Mouse (Mus musculus): Measurements from ENCODE around the gene Olfr790. TPM values are rescaled to one million over a fixed set of nuclear protein-coding genes. Genes with fewer than 3 reads are reported as not detected.

Olfr790 gene
- not detected in 2 replicates for polyA plus RNA-seq (2016; fragmentation: Nextera tagmentation; extraction: Ambion mirVana)

- no peaks in the 10 kb centered on the region for H3K27me3 ChIP-seq
- no peak within 1 kb of the TSS for H3K27ac ChIP-seq
- H3K4me3 ChIP-seq (replicated peaks), result no peak within 1 kb of the TSS
- H3K9me3 ChIP-seq, result no peaks in the 10 kb centered on the region
- no peak for ATAC-seq (ENCODE audit: low FRiP score)
- H3K36me3 ChIP-seq (replicated peaks), result no peaks in the 10 kb centered on the region
- H3K4me2 ChIP-seq, result no peak within 1 kb of the TSS
- no peaks in the 10 kb centered on the region for H3K4me1 ChIP-seq
- no peak within 1 kb of the TSS for H3K9ac ChIP-seq
Measured at GRCm38 (mm10) chr10:129498192-129498591, at the start of gene Olfr790. TSS of gene Olfr790 (plus strand) at chr10:129498492.

- H3K9ac ChIP-seq, result no peak within 1 kb of the TSS
- whole genome bisulfite sequencing, result 89% methylated on average over 3 of the region's 3 CpGs
- H3K36me3 ChIP-seq (replicated peaks), result no peaks in the 10 kb centered on the region
- no peak within 1 kb of the TSS for H3K4me3 ChIP-seq (replicated peaks)
- no peak for ATAC-seq (ENCODE audit: low FRiP score)
- H3K27me3 ChIP-seq, result no peaks in the 10 kb centered on the region
- no peaks in the 10 kb centered on the region for H3K4me1 ChIP-seq
- H3K27ac ChIP-seq, result no peak within 1 kb of the TSS
- no peak within 1 kb of the TSS for H3K4me2 ChIP-seq
- H3K9me3 ChIP-seq, result no peaks in the 10 kb centered on the region
Measured at GRCm38 (mm10) chr10:129461562-129461961, 36.7 kb upstream of the Olfr790 start, which contains the start of gene Olfr787. TSS of gene Olfr787 (plus strand) at chr10:129461862.

GRCm38 (mm10) chr10:129470698-129471097 is 27.6 kb upstream of the Olfr790 start, which contains the start of gene Olfr788:
TSS of gene Olfr788 (plus strand) at chr10:129470998.
- no peaks in the 10 kb centered on the region; the same call in 1 of the 2 replicates for H3K4me1 ChIP-seq
- no peak within 1 kb of the TSS for H3K4me3 ChIP-seq (replicated peaks)
- H3K4me2 ChIP-seq, result no peak within 1 kb of the TSS
- H3K9me3 ChIP-seq, result no peaks in the 10 kb centered on the region
- H3K27me3 ChIP-seq, result no peaks in the 10 kb centered on the region
- no peak within 1 kb of the TSS for H3K9ac ChIP-seq
- no peak for ATAC-seq (ENCODE audit: low FRiP score)
- H3K27ac ChIP-seq, result no peak within 1 kb of the TSS
- H3K36me3 ChIP-seq (replicated peaks), result no peaks in the 10 kb centered on the region

GRCm38 (mm10) chr10:129473256-129473655 is 25.0 kb upstream of the Olfr790 start:
- H3K4me1 ChIP-seq, result no peaks in the 10 kb centered on the region; the same call in 1 of the 2 replicates

GRCm38 (mm10) chr10:129473723-129474122 is 24.6 kb upstream of the Olfr790 start:
- no peak overlapping the region for H3K4me2 ChIP-seq
- H3K9me3 ChIP-seq, result no peaks in the 10 kb centered on the region
- no peaks in the 10 kb centered on the region; the same call in 1 of the 2 replicates for H3K4me1 ChIP-seq
- H3K27me3 ChIP-seq, result no peaks in the 10 kb centered on the region
- 0 out of 2 replicates have a peak, but pooled peaks have one; percentile 20 for ATAC-seq (ENCODE audit: low FRiP score)
- no peak overlapping the region for H3K27ac ChIP-seq
- H3K4me3 ChIP-seq (replicated peaks), result no peak overlapping the region
- H3K36me3 ChIP-seq (replicated peaks), result no peaks in the 10 kb centered on the region
- no peak overlapping the region for H3K9ac ChIP-seq

More at GRCm38 (mm10) chr10:129473256-129473655, 25.0 kb upstream of the Olfr790 start:
- no peaks in the 10 kb centered on the region for H3K9me3 ChIP-seq
- no peak for ATAC-seq (ENCODE audit: low FRiP score)
- H3K27me3 ChIP-seq, result no peaks in the 10 kb centered on the region
- no peaks in the 10 kb centered on the region for H3K36me3 ChIP-seq (replicated peaks)
- H3K9ac ChIP-seq, result no peak overlapping the region
- 45% methylated on average over 2 of the region's 2 CpGs for WGBS
- no peak overlapping the region for H3K27ac ChIP-seq
- H3K4me2 ChIP-seq, result no peak overlapping the region
- H3K4me3 ChIP-seq (replicated peaks), result no peak overlapping the region

GRCm38 (mm10) chr10:129484452-129484851 is 13.8 kb upstream of the Olfr790 start, which contains the start of gene Olfr789:
TSS of gene Olfr789 (plus strand) at chr10:129484752.
- ATAC-seq (ENCODE audit: low FRiP score), result no peak
- Histone ChIP-seq H3K4me1 (no peaks in the 10 kb centered on the region), H3K27me3 (no peaks in the 10 kb centered on the region), H3K9me3 (no peaks in the 10 kb centered on the region), H3K4me2 (no peak within 1 kb of the TSS), H3K27ac (no peak within 1 kb of the TSS), H3K36me3 (replicated peaks) (no peaks in the 10 kb centered on the region), H3K9ac (no peak within 1 kb of the TSS), H3K4me3 (replicated peaks) (no peak within 1 kb of the TSS)
- WGBS, result 70% methylated on average over 2 of the region's 2 CpGs

GRCm38 (mm10) chr10:129490101-129490500 is 8.2 kb upstream of the Olfr790 start:
- WGBS, result 81% methylated on average over 2 of the region's 2 CpGs
- no peak for ATAC-seq (ENCODE audit: low FRiP score)

GRCm38 (mm10) chr10:129521492-129521891 is 23.2 kb downstream of the Olfr790 start, which contains the start of gene Olfr791:
TSS of gene Olfr791 (plus strand) at chr10:129521792.
- Histone ChIP-seq H3K9ac (no peak within 1 kb of the TSS), H3K4me3 (replicated peaks) (no peak within 1 kb of the TSS), H3K27me3 (no peaks in the 10 kb centered on the region), H3K36me3 (replicated peaks) (no peaks in the 10 kb centered on the region), H3K9me3 (no peaks in the 10 kb centered on the region), H3K4me2 (no peak within 1 kb of the TSS), H3K4me1 (no peaks in the 10 kb centered on the region), H3K27ac (no peak within 1 kb of the TSS)
- 79% methylated on average over 3 of the region's 3 CpGs for WGBS
- ATAC-seq (ENCODE audit: low FRiP score), result no peak

More at GRCm38 (mm10) chr10:129490101-129490500, 8.2 kb upstream of the Olfr790 start:
- H3K9ac ChIP-seq, result no peak overlapping the region
- no peak overlapping the region for H3K27ac ChIP-seq
- H3K27me3 ChIP-seq, result no peaks in the 10 kb centered on the region
- no peaks in the 10 kb centered on the region for H3K4me1 ChIP-seq
- H3K36me3 ChIP-seq (replicated peaks), result no peaks in the 10 kb centered on the region
- H3K9me3 ChIP-seq, result no peaks in the 10 kb centered on the region
- H3K4me2 ChIP-seq, result no peak overlapping the region
- no peak overlapping the region for H3K4me3 ChIP-seq (replicated peaks)

- Histone ChIP-seq H3K27ac (no peak within 1 kb of the TSS), H3K4me2 (no peak within 1 kb of the TSS), H3K36me3 (replicated peaks) (no peaks in the 10 kb centered on the region), H3K4me1 (no peaks in the 10 kb centered on the region), H3K9ac (no peak within 1 kb of the TSS), H3K27me3 (no peaks in the 10 kb centered on the region), H3K4me3 (replicated peaks) (no peak within 1 kb of the TSS), H3K9me3 (no peaks in the 10 kb centered on the region)
- no peak for ATAC-seq (ENCODE audit: low FRiP score)
- 89% methylated on average over 1 of the region's 1 CpGs for WGBS
Measured at GRCm38 (mm10) chr10:129538862-129539261, 40.6 kb downstream of the Olfr790 start, which contains the start of gene Olfr792. TSS of gene Olfr792 (plus strand) at chr10:129539162.

GRCm38 (mm10) chr10:129549354-129549753 is 51.1 kb downstream of the Olfr790 start:
- no peaks in the 10 kb centered on the region for H3K4me1 ChIP-seq
- H3K4me2 ChIP-seq, result no peak overlapping the region
- H3K9me3 ChIP-seq, result peaks cover 6% of the 10 kb centered on the region
- H3K9ac ChIP-seq, result no peak overlapping the region
- H3K27ac ChIP-seq, result no peak overlapping the region
- H3K27me3 ChIP-seq, result no peaks in the 10 kb centered on the region
- no peaks in the 10 kb centered on the region for H3K36me3 ChIP-seq (replicated peaks)
- WGBS, result 58% methylated on average over 1 of the region's 1 CpGs
- H3K4me3 ChIP-seq (replicated peaks), result no peak overlapping the region
- no peak for ATAC-seq (ENCODE audit: low FRiP score)

Other genes starting within 250 kb of the Olfr790 start
- not detected in 2 replicates for gene Olfr776, start 239.4 kb upstream of the Olfr790 start, polyA plus RNA-seq (2016; fragmentation: Nextera tagmentation; extraction: Ambion mirVana)
- gene Olfr777, start 227.0 kb upstream of the Olfr790 start, polyA plus RNA-seq (2016; fragmentation: Nextera tagmentation; extraction: Ambion mirVana), result not detected in 2 replicates
- not detected in 2 replicates for gene Olfr780, start 180.4 kb upstream of the Olfr790 start, polyA plus RNA-seq (2016; fragmentation: Nextera tagmentation; extraction: Ambion mirVana)
- gene Olfr781, start 169.6 kb upstream of the Olfr790 start, polyA plus RNA-seq (2016; fragmentation: Nextera tagmentation; extraction: Ambion mirVana), result not detected in 2 replicates
- gene Olfr782, start 149.6 kb upstream of the Olfr790 start, polyA plus RNA-seq (2016; fragmentation: Nextera tagmentation; extraction: Ambion mirVana), result not detected in 2 replicates
- 0.12 and 0.17 TPM in 2 replicates for gene Olfr784, start 114.4 kb upstream of the Olfr790 start, polyA plus RNA-seq (2016; fragmentation: Nextera tagmentation; extraction: Ambion mirVana)
- not detected in 2 replicates for gene Olfr785, start 93.1 kb upstream of the Olfr790 start, polyA plus RNA-seq (2016; fragmentation: Nextera tagmentation; extraction: Ambion mirVana)
- gene Olfr786, start 71.2 kb upstream of the Olfr790 start, polyA plus RNA-seq (2016; fragmentation: Nextera tagmentation; extraction: Ambion mirVana), result not detected in 2 replicates
- not detected in 2 replicates for gene Olfr787, start 36.6 kb upstream of the Olfr790 start, polyA plus RNA-seq (2016; fragmentation: Nextera tagmentation; extraction: Ambion mirVana)
- gene Olfr788, start 27.5 kb upstream of the Olfr790 start, polyA plus RNA-seq (2016; fragmentation: Nextera tagmentation; extraction: Ambion mirVana), result not detected in 2 replicates
- not detected in 2 replicates for gene Olfr789, start 13.7 kb upstream of the Olfr790 start, polyA plus RNA-seq (2016; fragmentation: Nextera tagmentation; extraction: Ambion mirVana)
- not detected in 2 replicates for gene Olfr791, start 23.3 kb downstream of the Olfr790 start, polyA plus RNA-seq (2016; fragmentation: Nextera tagmentation; extraction: Ambion mirVana)
- gene Olfr792, start 40.7 kb downstream of the Olfr790 start, polyA plus RNA-seq (2016; fragmentation: Nextera tagmentation; extraction: Ambion mirVana), result not detected in 2 replicates
- not detected in 2 replicates for gene Olfr794, start 69.2 kb downstream of the Olfr790 start, polyA plus RNA-seq (2016; fragmentation: Nextera tagmentation; extraction: Ambion mirVana)
- gene Olfr796, start 114.1 kb downstream of the Olfr790 start, polyA plus RNA-seq (2016; fragmentation: Nextera tagmentation; extraction: Ambion mirVana), result not detected in 2 replicates
- not detected in 2 replicates for gene Olfr798, start 129.4 kb downstream of the Olfr790 start, polyA plus RNA-seq (2016; fragmentation: Nextera tagmentation; extraction: Ambion mirVana)
- gene Olfr799, start 139.0 kb downstream of the Olfr790 start, polyA plus RNA-seq (2016; fragmentation: Nextera tagmentation; extraction: Ambion mirVana), result not detected in 2 replicates
- not detected in 2 replicates for gene Olfr800, start 159.2 kb downstream of the Olfr790 start, polyA plus RNA-seq (2016; fragmentation: Nextera tagmentation; extraction: Ambion mirVana)
- not detected in 2 replicates for gene Olfr801, start 175.4 kb downstream of the Olfr790 start, polyA plus RNA-seq (2016; fragmentation: Nextera tagmentation; extraction: Ambion mirVana)
- gene Olfr802, start 189.7 kb downstream of the Olfr790 start, polyA plus RNA-seq (2016; fragmentation: Nextera tagmentation; extraction: Ambion mirVana), result 0.04 TPM in 1 of 2 replicates, not detected in the other
- not detected in 2 replicates for gene Olfr803, start 195.8 kb downstream of the Olfr790 start, polyA plus RNA-seq (2016; fragmentation: Nextera tagmentation; extraction: Ambion mirVana)
- not detected in 2 replicates for gene Olfr804, start 204.7 kb downstream of the Olfr790 start, polyA plus RNA-seq (2016; fragmentation: Nextera tagmentation; extraction: Ambion mirVana)
- gene Olfr805, start 230.9 kb downstream of the Olfr790 start, polyA plus RNA-seq (2016; fragmentation: Nextera tagmentation; extraction: Ambion mirVana), result not detected in 2 replicates
- gene Olfr806, start 243.4 kb downstream of the Olfr790 start, polyA plus RNA-seq (2016; fragmentation: Nextera tagmentation; extraction: Ambion mirVana), result not detected in 2 replicates

Measured in forebrain, embryonic 12.5 days (tissue).